Mouse (Mus musculus) urinary bladder, postnatal 36 days (tissue): ENCODE results near the gene Ctps2.
"Not testable (repeated sequence)": the region's sequence is repeated elsewhere in the genome, so short reads cannot be mapped to it uniquely, and the experiment has no call there.

ENCODE experiments used
- DNase-seq, 2 experiments: peaks; one replicate each; pipeline ENCODE4 v3.0.0; 2022; ENCODE audit warnings: low spot score in 2 of 2, mixed read lengths in 1 of 2

Gene Ctps2

DNA sequence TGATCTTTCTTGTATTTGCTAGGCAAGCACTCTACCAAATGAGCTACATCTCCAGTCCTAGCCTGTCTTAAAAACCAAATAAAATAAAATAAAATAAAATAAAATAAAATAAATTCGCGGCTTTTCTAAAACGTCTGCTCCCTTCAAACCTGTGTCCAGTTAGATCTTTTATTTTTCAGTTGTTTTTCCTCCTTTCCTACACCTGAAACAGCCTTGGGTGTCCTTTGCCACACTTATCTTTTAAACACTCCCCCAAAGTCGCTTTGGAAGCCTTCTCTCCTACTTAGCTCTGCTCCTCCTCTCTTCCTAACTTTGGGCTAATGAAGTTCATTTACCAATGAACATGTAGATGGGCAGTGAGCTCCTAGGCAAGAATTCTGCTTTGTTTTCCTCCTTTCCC, at the start of gene Ctps2:
TSS of gene Ctps2 (plus strand) at position 301 of the 400 bp plus-strand sequence.
- no peak for DNase-seq

DNA sequence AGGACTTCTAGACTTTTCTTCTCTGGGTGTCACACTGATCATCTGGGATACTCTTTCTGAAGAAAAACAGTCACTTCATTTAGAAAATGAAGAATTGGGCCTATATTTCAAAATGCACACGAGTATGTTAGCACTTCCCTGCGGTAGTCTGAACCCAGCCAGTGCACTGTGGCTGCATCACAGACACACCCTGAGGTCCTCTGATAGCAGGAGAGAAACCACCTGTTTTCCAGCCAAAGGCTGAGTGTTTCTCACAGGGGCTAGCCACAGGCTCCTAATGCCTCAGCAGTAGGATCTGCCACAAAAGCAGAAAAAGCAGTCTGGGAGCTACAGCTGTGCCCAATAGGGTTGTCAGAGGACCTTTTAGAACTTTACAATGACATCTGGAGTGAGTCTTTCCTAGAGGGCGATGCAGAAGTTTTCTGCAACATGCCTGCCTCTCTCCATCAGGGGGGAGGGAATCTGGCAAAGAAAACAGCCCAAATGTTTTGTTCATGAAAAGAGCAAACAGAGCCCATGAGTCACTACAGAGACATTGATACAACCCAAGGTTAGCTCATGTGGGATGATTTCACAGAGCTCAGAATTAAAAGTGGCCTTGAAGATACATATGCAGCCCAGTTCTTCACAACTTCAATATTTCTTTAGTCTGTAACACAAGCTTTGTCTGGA, 32.6 kb upstream of the Ctps2 start:
- DNase-seq, result peak in 1 of 2 experiments; percentile 5

DNA sequence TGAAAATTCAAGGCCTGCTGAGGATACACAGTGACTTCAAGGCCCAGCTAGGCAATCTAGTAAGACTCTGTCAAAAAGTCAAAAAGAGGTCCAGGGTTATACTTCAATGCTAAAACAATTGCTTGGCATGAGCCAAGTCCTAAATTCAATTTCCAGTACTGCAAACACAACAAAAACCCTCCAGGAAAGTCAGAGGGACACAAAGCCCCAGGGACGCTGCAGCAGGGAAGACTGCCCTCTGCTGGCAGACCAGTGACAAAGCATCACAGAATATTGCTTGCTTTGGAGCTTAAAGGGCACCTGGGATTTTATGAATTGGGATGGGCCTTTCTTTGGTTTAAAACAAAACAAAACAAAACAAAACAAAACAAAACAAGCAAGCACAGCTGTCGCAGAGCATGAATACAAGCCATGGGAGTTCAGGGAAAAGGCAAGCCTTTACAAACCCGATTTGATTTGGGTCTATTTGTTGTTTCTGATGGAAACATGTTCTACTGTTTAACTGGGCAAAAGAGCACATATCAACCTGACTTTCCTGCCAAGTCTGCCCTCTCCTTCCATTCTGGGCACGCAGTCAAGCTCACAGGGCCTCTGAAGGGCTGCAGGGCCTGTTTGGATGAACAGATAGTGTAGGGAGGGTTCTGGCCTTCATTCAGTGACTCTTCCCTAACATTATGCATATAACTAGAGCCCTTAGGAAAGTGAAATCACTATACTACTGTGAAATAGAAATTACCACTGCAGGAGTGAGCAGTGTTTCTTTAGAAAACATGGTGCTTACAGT, 29.1 kb upstream of the Ctps2 start:
- DNase-seq, result peak in 1 of 2 experiments; percentile 34

DNA sequence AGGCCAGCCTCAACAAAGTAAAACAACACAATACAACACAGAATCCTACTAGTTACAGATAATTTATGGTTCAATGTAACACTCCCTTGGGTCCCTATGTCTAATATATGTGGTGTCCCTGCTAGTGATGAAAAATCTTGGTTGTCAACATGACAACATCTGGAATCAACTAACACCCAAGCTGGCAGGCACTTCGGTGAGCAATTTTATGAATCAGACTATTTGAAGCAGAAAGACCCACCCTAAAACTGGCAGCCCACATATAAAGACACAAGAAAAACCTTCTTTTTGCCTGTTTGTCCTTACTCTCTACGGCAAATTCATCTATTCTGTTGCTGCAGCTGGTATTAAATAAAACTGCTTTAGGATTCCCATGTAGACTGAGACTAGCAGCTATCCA, 27.3 kb upstream of the Ctps2 start:
- no peak for DNase-seq

DNA sequence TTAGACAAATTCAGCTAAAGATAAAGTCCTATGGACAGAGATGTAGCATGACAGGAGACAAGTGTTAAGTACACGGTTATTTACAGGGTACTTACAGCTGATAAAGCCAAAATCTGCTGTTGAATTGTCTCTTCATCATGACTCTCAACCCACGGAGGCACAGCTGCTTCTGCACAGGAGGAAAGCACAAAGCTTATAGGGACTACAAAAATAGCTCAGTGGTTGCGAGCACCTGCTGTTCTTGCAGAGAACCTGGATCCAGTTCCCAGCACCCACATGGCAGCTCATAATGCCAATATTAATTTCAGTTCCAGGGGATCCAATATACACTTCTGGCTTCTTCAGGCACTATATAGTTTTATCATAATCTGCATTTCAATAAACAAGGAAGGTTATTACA, 22.8 kb upstream of the Ctps2 start:
- no peak for DNase-seq

DNA sequence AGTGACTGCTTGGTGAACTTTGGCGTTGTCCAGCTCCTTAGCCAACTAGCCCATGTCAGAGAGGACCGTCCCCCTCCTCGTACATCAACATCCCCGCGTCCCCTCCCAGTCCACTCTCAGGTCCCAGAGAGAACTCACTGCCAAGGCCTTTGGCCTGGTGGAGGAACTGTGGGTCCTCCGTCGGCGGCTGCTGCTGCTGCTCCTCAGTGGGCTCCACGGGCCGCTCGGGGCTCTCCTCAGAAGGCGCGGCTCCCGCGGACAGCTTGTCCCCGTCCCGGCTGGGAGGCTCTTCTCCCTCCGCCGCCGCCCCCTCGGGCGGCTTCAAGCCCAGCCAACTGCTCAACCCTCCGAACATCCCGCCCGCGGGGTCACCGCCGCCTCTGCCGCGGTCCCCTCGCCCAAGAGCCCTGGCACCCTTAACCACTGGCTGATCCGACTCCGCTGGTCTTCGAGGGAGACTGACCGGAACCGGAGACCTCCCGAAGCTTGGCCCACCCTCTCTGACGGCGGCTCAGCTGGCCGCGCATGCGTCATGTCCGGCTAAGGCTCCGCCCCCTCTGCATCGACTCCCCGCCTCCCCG, 13.0 kb upstream of the Ctps2 start, which contains the start of gene Syap1:
TSS of gene Syap1 (minus strand) at position 517 of the 581 bp plus-strand sequence.
- DNase-seq, result peak; percentile 70 to 78

DNA sequence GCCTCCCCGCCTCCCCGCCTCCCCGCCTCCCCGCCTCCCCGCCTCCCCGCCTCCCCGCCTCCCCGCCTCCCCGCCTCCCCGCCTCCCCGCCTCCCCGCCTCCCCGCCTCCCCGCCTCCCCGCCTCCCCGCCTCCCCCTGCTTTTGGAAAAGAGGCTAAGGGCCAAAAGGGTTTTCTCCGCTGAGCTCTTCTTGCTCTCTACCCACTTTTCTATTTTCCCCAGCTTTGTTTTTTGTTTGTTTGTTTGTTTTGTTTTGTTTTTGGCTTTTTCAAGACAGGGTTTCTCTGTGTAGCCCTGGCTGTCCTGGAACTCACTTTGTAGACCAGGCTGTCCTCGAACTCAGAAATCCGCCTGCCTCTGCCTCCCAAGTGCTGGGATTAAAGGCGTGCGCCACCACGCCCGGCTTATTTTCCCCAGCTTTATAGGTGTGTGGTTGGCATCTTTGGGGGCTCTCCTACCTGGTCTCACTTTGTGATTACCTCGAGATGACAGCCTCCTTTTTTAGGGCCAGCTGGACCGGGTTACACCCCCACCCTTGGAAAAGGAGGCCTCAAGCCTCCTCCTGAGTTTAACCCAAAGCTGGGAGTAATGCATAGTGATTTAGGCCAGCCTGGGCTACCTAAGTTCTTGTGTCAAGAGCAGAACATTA, 12.3 kb upstream of the Ctps2 start:
- DNase-seq, result not testable (repeated sequence)

DNA sequence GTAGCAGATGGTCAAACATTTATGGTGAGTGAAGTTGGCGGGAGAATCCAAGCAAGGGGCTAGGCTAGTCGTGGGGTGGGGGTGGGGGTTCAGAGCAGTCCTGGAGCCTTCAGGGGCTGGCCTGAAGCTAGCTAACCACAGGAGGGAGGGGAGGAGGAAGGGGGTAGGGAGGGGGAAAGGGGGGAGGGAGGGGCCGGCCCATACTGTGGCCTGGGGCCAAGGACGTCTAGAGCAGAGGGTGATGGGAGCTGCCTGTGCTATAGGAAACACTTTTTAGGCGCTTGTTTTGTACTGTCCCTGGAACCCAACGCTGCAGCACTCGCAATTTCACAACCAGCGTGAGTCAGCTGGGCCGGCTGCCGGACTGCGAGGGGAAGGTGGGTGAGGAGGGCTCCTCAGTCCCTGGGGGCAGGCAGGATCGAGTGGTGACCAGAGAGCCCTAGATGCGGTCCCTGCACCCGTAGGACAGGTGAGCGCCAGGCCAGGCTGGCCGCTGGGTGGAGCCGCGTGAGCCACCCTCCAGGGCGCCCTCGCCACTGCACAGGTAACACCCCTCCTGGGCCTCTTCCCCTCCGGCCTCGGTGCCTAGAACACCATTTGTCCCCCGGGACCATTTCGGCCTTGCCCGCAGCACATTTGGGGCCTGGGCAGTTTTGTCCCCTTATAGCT, 467 bp downstream of the Ctps2 start:
- DNase-seq, result peak; percentile 34 to 62

DNA sequence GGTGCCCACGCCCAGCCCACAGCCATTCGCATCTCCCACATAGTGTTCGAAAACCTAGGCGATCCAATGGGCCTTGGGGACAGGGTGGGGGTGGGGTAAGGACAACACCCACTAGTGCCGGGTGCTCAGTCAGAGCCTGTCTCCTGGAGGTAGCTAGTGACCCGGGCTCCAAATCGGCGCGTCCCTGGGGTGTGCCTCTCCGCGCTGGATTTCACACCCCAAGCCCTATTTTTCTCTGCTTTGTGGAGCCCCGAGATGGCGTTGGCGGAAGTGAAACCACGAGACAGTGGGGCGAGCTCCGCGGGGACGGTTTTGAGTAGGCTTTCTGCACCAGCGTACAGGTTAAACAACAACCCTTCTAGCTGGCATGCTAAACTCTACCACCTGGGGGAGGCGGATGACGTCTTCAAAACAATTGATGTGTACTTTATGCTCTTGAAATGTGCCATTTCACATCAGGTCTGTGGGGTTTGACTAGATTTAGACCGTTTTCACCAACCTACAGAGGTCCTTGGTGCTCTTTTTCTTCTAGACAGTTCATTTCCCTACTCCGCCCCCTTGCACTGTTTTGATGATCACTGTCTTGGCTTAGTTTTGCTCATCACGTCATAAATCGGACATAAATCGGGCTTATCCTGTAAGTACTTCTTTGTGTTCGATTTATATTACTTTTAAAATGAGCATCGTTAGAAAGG, 1.1 kb downstream of the Ctps2 start:
- peak; percentile 18 to 33 for DNase-seq

DNA sequence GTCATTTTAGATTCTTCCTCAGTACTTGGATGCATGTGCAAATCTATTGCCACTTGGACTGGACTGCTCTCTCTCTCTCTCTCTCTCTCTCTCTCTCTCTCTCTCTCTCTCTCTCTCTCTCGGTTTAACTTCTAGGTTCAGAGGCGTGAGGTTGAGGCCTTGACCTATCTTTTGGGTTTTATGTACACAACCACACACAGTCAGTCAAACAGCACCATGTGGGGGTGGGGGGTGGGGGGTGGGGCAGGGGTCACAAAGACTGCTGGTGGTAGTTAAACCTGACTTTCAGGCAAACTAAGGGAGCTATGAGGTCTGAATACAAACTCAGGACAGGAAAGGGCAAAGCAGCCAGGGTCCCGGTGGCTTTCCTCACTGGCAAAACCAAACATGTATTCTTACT, 6.5 kb downstream of the Ctps2 start:
- DNase-seq, result no peak

DNA sequence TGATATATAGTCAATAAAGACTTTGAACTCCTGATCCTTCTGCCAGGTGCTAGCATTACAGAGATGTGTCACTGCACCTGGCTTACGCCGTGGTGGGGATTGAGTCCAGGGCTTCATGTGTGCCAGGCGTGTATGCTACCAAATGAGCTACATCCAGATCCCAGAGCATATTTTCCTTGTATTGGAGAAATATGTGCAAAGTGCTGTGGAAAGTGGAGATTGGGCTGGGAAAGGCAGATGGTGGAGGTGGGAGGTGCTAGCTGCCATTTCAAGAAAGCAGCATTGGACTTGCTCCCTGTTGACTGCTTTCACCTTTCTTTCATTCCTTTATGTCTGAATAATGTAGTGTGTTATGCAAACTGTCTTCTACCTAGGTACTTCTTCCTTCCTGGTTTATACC, 12.6 kb downstream of the Ctps2 start:
- DNase-seq, result no peak

DNA sequence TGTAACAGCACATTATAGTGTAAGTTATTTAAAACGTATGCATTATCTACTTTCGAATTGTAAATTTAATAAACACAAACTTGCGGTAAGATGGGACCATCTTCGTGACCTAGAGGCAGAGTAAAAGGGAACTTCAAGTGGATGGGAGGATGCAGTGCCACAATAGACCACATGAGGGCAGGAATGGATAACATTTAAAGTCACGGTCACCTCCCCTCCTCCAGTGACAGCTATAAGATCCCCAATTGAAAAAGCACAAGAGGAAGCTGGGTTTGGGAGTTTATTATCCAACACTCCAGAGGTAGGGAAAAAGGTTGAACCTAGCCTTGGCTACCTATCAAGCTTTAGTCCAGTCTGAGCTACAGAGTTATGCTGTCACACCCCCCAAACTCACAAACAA, 14.7 kb downstream of the Ctps2 start:
- peak; percentile 15 to 19 for DNase-seq

DNA sequence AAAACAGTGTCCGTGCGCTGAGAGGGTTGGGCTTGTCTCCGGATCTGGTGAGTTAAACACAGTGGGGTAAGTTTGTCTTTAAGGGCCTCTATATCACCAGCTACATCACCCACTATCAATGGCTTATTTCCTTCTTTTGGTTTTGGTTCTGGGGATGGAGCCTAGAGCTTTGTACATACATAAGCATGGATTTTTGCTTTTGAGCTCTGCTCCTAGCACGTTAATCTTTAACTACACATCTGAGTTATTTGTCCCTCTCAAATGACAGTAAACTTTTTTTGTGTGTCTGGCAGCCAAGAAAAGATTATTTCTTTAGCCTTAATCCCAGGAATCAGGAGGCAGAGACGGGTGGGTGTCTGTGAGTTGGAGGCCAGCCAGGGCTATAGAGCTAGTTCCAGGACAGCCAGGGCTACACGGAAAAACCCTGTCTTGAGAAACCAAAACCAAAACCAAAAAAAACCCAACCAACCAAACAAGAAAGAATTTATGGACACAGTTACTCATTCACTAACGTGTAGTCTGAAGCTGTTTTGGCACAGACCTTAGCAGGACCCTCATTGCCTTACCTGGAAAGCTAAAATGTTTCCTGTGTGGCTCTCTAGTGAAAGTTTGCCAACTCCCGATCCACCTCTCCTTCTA, 20.6 kb downstream of the Ctps2 start:
- DNase-seq, result no peak

DNA sequence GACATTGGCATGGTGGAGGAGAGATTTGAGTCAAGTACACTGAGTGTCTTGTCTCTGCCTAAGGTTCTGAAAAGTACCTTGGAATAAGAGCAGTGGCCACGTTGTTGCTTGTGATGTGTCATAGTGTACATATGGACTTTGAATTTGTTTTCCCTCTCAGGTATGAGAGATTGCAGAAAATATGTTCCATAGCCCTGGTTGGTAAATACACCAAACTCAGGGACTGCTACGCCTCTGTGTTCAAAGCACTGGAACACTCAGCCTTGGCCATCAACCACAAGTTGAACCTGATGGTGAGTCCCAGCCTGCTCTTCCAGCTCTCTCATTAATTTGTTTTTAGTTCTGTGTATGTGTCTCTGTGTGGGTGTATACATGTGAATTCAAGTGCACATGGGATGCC, 30.4 kb downstream of the Ctps2 start:
- DNase-seq, result no peak

DNA sequence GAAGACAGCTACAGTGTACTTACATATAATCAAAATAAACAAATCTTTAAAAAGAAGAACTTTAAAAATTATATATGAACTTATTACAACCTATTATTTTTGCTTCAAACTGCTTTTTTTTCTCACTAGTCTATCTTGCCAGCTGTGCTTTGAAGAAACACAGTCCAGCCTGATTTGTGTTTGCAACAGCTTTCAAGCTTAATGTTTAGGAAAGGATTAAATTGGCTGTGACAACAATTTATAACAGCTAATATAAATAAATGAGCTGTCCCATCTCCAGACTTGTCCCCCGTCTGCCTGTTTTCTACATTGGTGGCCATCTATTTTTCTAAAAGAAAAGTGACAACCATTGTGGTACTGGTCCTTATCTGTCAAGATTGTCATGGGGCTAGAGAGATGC, 41.0 kb downstream of the Ctps2 start:
- no peak for DNase-seq

DNA sequence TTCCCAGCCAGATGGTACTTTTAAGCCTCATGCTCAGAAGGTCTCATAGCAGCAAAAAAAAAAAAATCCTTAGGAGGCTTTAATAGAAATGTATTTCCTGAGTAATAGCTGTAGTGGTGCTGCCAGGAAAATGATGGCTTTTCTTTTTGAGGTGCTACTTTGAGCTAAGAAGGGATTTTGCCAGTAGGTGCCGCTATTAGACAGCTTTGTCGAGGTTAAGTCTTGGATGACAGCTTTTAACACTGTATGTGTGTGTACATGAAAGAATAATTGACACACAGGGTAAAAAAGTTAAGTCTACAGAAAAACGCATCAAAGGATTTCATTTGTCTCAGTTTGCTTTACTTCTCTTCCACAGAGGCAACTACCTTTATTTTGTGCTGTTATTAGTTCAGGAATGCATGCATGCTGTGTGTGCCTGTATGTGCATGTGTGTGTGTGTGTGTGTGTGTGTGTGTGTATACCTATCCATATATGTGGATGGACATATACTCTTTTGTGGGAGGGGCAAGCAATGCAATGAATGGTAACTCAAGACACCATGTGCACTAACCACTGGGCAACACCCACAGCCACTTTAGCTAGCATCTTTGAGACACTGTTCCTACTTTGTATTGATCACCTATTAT, 48.9 kb downstream of the Ctps2 start:
- no peak for DNase-seq

DNA sequence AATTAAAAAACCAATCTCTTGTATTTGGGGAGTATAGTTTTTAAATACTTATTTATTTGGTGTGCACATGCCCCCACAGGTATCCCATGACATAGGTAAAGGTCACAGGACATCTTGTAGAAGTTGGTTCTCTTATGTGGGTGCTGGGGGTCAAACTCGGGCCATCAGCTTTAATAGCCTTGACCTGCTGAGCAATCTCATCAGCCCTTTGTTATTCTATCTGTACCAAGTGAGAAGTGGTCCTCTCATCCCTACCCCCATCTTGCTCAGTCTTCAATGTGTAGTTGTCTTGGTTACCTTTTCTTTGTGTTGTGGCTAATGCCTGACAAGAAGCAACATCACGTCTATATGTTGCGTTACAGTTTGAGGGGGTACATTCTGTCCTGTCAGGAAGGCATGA, 56.9 kb downstream of the Ctps2 start:
- DNase-seq, result no peak

DNA sequence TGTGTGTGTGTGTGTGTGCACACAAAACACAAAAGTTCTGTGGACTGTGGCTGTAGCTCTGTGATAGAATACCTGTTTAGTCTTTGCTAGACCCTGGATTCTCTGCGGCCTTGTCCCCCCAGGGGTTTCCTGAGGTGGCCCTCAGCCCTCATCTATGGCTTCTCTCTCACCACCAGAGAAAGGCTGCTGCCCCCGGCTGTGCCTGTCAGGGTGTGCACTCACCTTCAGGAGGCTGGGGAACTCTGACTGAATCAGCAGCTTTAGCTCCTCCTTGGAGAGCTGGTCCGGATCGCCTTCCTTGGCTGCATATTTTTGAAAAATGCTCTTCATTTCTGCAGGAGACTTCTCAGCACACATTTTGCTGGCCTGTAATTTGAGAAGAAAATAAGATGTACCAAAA, 62.8 kb downstream of the Ctps2 start:
- no peak for DNase-seq

DNA sequence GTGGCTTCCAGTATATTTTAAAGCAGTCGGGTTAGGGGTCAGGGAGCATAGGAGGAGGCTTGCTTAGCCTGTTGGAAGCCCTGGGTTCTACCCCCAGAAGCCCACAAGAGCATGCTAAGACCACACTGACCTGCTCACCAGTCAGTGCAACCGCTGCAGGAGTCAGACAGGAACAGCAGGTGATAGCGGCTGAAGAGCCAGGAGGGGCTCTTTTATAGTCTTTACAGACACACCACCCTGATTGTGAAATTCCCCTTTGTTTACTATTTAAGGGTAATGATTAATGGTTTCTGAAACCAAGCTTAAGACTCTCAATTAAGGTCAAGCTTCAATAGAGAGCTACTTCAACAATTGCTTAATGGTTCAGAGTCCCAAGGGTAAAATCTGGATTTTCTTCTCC, 63.3 kb downstream of the Ctps2 start, which contains the start of gene S100g:
TSS of gene S100g (minus strand) at position 217 of the 400 bp plus-strand sequence.
- DNase-seq, result peak in 1 of 2 experiments; percentile 3

DNA sequence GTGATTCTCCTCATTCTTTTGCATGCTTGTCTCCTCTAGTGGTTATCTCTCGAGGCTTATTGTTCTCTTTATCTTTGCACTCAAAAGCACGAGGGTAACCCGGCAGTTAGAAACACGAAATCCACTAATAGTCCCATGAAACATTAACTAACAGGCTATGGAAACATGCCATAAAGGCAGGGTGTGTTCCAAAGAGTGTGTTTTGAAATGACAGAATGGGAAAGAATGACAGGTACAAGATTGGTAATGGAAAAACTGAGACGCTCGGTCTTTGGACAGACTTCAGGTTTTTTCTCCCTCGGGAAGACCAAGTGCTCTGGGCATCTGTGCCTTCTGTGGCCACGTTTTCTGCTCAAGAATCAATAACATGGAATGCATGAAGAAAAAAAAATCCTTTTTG, 66.4 kb downstream of the Ctps2 start:
- DNase-seq, result no peak
